Mouse (Mus musculus) brain, embryonic 18.5 days (tissue): ENCODE measurements at regions not wholly inside any gene's neighbourhood (a gene's known extent, or its start where the extent isn't known, plus 50 kb on each side); places are given as distances from the start of the nearest gene placed in this dataset.

Experiments used
- DNase-seq: peaks from one replicate; pipeline ENCODE4 v3.0.0-alpha.2; 2012; ENCODE audit warnings: low read depth, low spot score

DNA sequence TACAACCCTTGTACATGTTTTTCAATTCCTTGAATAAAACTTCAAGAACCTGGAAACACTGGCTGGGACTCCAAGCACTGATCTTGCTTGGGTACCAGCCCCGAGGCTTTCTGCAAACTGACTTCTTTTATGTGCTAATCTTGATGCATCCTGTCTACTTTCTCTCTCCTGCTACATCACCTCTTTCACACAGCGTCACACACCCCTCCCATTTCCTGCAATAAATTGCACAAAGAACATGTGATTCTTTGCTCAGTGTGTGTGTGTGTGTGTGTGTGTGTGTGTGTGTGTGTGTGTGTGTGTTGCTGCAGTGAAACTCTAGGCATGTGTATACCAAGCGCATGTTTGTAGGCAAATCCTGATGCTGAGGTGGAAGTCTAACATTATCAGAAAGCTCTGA, 487.7 kb upstream of the Hs6st1 start:
- no peak for DNase-seq

DNA sequence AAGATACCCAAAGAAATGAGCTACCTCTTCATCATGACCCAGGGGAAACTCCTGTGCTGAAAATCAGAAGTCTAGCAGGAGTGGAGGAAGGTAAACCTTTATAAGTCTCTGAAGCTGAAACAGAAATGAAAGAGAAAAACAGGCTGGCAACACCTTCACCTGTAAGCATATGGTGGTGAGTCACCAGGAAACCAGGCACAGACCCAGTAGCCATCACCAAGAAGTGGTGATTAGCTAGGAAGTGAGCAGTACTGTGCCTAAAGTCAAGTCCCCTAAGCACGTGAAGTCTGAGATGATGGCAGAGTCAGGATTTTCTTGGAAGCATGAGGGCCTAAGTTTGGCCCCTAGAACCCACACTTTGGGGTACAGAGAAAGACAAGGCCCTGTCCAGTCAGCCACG, 480.3 kb upstream of the Hs6st1 start:
- DNase-seq, result no peak

- no peak for DNase-seq
Measured at GRCm38 (mm10) chr1:35588939-35589338, 479.3 kb upstream of the Hs6st1 start.

DNA sequence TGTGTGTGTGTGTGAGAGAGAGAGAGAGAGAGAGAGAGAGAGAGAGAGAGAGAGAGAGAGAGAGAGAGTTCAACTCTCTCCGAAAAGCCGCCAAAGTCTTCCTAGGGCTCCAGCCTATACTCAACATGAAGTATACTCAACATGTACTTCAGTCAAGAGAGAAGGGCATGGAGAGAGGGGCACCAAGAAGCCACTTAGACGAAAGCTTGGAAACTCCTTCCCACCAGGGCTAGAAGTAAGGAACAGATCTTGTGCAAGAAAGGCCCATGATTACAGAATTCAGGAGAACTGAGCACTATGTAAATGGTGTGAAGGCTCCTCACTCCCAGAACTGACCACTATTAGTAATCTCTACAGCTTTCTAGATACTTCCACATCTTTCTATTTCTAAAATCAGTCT, 467.4 kb upstream of the Hs6st1 start:
- DNase-seq, result no peak

DNA sequence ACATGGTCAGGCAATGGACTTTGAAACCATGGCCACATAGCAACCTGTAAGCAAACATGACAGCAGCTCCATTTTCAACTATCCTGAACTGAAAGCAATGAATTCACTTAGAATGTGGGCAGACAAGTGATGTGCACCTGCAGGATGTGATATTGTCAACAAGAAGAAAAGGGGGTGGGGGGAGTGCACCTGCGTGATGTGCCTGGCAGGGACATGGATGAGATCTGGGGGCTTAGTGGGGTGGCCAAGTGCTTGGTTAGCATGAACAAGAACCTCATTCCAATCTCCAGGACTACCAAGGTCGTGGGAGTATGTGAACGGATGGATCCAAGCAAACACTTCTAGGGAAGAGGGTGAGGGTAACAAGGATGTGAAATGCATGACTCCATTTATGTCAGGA, 453.1 kb upstream of the Hs6st1 start:
- DNase-seq, result no peak

DNA sequence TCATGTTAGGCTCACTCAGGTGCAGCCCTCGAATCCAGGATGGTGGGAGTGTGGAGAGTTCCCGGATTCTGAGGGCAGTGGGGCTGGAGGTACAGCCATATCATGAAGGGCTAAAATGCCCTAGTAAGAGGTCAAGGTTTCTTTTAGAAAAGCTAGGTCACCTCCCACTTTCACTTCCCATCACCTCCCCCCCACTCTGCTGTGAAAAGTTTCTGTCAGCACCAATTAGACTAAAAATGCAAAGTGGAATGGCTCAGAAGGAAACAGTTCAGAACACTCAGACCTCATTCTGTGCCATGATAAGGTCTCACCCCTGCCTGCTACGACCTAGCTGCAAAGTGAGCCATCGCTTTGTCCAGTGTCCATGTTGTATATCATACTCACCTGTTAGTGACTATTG, 448.7 kb upstream of the Hs6st1 start:
- no peak for DNase-seq

DNA sequence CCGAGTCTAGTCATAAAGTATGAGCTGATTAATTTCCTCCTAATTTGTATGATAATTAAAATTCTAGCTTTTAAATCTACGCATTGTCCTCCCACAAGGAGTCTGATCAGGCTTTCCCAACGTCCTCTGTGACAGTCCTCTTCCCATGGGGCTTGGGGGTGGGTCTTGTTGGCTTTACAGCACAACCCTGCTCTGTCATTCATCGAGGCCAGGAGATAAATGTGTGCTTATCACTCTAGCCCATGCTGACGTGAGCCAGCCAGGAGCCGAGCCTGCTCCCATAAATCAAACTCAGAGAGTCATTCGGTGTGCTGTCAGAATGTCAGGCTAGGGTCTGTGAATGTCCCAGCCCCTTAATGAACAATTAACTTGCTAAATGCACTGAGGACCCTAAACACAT, 425.6 kb upstream of the Hs6st1 start:
- no peak for DNase-seq

DNA sequence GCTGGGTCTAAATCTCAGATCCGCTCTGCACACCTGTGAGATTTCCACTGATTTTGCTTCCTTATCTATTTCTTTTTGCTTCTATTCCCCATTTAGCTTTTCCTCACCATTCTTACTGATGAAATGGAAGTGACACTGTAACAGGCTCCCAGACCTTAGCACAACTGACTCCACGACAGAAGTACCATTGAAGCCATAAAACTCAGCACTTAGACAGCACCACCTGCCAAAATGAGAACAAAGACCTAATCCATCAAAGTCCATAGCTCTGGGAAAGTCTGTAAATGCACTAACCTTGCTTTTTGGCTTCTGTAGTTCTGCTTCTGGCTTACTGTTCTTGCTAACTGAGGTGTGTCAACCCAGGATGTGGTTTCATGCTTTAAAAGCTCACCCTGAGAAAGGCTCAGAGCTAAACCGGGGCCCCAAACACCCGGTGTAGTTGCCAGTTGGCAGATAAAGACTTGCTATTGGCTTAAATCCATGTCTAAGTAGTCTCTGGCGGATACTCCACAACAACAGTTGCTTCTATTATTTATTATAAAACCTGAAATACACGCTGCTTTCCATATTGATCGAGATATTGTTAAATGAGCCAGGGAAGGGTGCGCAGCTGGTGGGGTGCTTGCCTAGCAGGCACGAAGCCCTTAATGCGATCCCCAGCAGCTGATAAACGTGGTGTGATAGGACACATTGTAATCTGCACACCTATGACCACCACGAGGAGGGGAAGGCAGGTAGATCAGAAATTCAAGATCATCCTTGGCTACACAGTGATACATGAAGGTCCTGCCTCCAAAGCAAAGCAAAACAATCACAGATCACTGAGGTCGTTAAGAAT, 414.9 kb upstream of the Hs6st1 start:
- DNase-seq, result no peak

DNA sequence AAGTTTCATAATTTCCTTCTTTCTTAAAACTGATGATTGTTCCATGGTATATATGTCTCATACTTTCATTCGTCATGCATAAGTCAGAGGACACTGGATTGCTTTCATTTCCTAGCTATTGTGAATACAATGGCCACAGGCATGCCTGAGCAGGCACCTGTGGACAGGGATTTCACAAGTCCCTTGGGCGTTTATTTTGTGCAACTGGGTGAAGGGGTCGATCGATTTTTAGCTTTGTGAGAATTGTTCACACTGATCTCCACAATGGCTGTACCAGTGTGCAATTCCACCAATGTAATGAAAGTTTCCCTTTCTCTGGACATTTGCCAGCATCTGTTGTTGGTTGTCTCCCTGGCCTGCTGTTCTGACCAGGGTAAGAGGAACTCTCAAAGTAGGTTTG, 405.2 kb upstream of the Hs6st1 start:
- no peak for DNase-seq

- DNase-seq, result no peak
Measured at GRCm38 (mm10) chr1:35673524-35673923, 394.7 kb upstream of the Hs6st1 start.

DNA sequence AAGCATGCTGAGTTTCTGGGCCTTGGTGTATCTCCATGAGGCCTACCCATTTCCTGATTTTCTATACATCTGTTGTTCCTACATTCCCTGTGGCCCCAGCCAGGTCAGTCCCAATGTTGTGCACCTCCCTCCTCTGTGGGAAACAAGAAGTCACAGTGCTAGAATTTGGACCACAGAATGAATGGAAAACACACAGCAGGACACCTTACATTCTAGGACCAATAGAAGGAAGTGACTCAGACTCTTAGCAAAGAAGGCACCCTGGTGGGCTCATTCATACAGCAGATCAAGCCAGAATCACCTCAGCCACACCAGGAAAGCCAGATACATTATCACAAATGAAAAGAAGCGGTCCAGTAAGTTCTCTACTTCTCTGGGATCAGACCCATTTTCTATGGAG, 394.2 kb upstream of the Hs6st1 start:
- DNase-seq, result no peak

GRCm38 (mm10) chr1:35682511-35682949, 385.7 kb upstream of the Hs6st1 start:
- DNase-seq, result no peak

GRCm38 (mm10) chr1:35685651-35686050, 382.5 kb upstream of the Hs6st1 start:
- no peak for DNase-seq

GRCm38 (mm10) chr1:35694349-35694748, 373.9 kb upstream of the Hs6st1 start:
- DNase-seq, result no peak

DNA sequence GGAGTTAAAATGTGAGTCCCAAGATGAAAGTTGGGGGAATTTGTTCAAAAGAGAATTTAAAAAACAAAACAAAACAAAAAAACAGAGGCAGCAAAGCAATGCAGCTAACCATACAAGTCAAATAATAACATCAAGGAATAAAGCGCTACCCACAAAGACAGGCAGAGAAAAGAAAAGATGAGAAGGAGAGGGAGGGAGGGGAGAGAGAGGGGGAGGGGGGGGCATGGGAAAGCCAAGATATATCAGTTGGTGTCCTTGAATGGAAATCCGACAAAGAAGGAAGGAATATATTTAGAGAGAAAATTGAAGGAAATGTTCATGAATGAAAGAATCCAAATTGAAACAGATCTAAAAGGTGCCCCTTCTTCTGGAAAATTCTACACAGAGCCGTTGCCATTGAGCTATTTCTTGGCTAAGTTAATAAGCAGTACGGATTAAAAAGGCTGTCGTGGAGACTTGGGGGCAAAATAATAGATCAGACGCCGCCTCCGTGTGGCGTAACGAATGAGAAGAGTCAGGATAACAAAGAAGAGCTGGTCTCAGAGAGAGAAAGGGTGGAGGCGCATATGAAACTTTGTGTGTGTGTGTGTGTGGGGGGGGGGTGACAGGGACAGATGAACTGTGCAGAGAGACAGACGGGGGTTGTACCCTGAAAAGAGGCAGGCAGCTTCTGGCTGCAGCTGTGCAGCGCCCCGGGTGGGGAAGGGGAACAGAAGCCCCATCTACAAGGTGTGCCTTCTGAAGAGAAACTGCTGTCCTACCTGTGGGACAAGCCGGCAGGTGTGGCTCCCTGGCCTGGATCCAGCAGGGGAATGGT, 373.2 kb upstream of the Hs6st1 start:
- no peak for DNase-seq

- DNase-seq, result no peak
Measured at GRCm38 (mm10) chr1:35697218-35697617, 371.0 kb upstream of the Hs6st1 start.

- no peak for DNase-seq
Measured at GRCm38 (mm10) chr1:35697834-35698500, 370.2 kb upstream of the Hs6st1 start.

DNA sequence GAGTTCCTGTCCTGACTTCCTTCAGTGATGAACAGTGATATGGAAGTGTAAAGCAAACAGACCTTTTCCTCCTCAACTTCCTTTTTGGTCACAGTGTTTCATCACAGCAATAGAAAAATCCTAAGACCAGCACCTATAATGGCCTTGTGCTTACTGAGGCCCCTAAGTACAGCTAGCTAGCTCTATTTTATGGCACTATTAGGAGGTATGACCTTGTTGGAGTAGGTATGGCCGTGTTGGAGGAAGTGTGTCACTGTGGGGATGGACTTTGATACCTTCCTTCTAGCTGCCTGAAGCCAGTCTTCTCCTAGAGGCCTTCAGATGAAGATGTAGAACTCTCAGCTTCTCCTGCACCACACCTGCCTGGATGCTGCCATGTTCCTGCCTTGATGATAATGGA, 365.6 kb upstream of the Hs6st1 start:
- DNase-seq, result no peak

GRCm38 (mm10) chr1:35706336-35706735, 361.9 kb upstream of the Hs6st1 start:
- no peak for DNase-seq

GRCm38 (mm10) chr1:35708176-35708788, 359.9 kb upstream of the Hs6st1 start:
- no peak for DNase-seq

- DNase-seq, result no peak
Measured at GRCm38 (mm10) chr1:35709214-35709613, 359.0 kb upstream of the Hs6st1 start.

- no peak for DNase-seq
Measured at GRCm38 (mm10) chr1:35713961-35714360, 354.2 kb upstream of the Hs6st1 start.
